Mouse (Mus musculus): ENCODE results near the gene Ttk. TPM values are rescaled to one million over a fixed set of nuclear protein-coding genes. Genes with fewer than 3 reads are reported as not detected.
A peak's percentile ranks its signal among the peaks of the same experiment; 100 is the strongest.

The Ttk gene
- under 1 TPM; 0.57 to 0.84 TPM for total RNA-seq (2021)

GRCm38 (mm10) chr9:83833811-83834747 is at the start of gene Ttk:
Gene Ttk, plus strand, starts transcription at chr9:83834689.
- intact Hi-C loops (cut with DNase I), result loop anchor here (1.0 kb wide), 1 partner anchor 29 kb away; no protein-coding TSS in a partner anchor
- peak; percentile 88 to 89 for DNase-seq (ENCODE audit: low spot score in 2 of 2)

- DNase-seq (ENCODE audit: low spot score in 2 of 2), result no peak
- intact Hi-C loops (cut with DNase I), result no loop called here
Measured at GRCm38 (mm10) chr9:83785501-83785900, 49.0 kb upstream of the Ttk start.

- intact Hi-C loops (cut with DNase I), result no loop called here
- DNase-seq (ENCODE audit: low spot score in 2 of 2), result no peak
Measured at GRCm38 (mm10) chr9:83789326-83789725, 45.2 kb upstream of the Ttk start.

GRCm38 (mm10) chr9:83796875-83797274 is 37.6 kb upstream of the Ttk start:
- intact Hi-C loops (cut with DNase I), result no loop called here
- no peak for DNase-seq (ENCODE audit: low spot score in 2 of 2)

- DNase-seq (ENCODE audit: low spot score in 2 of 2), result no peak
- intact Hi-C loops (cut with DNase I), result no loop called here
Measured at GRCm38 (mm10) chr9:83797898-83798297, 36.6 kb upstream of the Ttk start.

GRCm38 (mm10) chr9:83804341-83804740 is 30.1 kb upstream of the Ttk start:
- intact Hi-C loops (cut with DNase I), result no loop called here
- DNase-seq (ENCODE audit: low spot score in 2 of 2), result peak in 1 of 2 experiments; percentile 40

- intact Hi-C loops (cut with DNase I), result loop anchor here (1.0 kb wide), 1 partner anchor 29 kb away; the partner anchor contains the start of gene Ttk
- DNase-seq (ENCODE audit: low spot score in 2 of 2), result peak; percentile 49 to 51
Measured at GRCm38 (mm10) chr9:83805164-83805976, 29.1 kb upstream of the Ttk start.

GRCm38 (mm10) chr9:83805977-83806815 is 28.3 kb upstream of the Ttk start, which contains the start of gene Elovl4:
Gene Elovl4, minus strand, starts transcription at chr9:83806277.
- DNase-seq (ENCODE audit: low spot score in 2 of 2), result peak; percentile 89 to 96
- intact Hi-C loops (cut with DNase I), result loop anchor here (1.0 to 2.0 kb wide), 2 partner anchors 28 to 101 kb away; partner anchors contain the start of gene Ttk

GRCm38 (mm10) chr9:83807562-83807961 is 26.9 kb upstream of the Ttk start:
- DNase-seq (ENCODE audit: low spot score in 2 of 2), result no peak
- intact Hi-C loops (cut with DNase I), result loop anchor here (2.0 kb wide), 1 partner anchor 99 kb away; no protein-coding TSS in a partner anchor

GRCm38 (mm10) chr9:83819188-83819587 is 15.3 kb upstream of the Ttk start:
- intact Hi-C loops (cut with DNase I), result no loop called here
- DNase-seq (ENCODE audit: low spot score in 2 of 2), result no peak

GRCm38 (mm10) chr9:83820976-83821375 is 13.5 kb upstream of the Ttk start:
- no peak for DNase-seq (ENCODE audit: low spot score in 2 of 2)
- intact Hi-C loops (cut with DNase I), result no loop called here

- no peak for DNase-seq (ENCODE audit: low spot score in 2 of 2)
- intact Hi-C loops (cut with DNase I), result no loop called here
Measured at GRCm38 (mm10) chr9:83822925-83823324, 11.6 kb upstream of the Ttk start.

GRCm38 (mm10) chr9:83829896-83830295 is 4.6 kb upstream of the Ttk start:
- intact Hi-C loops (cut with DNase I), result no loop called here
- no peak for DNase-seq (ENCODE audit: low spot score in 2 of 2)

GRCm38 (mm10) chr9:83831152-83831551 is 3.3 kb upstream of the Ttk start:
- intact Hi-C loops (cut with DNase I), result no loop called here
- DNase-seq (ENCODE audit: low spot score in 2 of 2), result no peak

GRCm38 (mm10) chr9:83834748-83835313 is 342 bp downstream of the Ttk start:
- no peak for DNase-seq (ENCODE audit: low spot score in 2 of 2)
- intact Hi-C loops (cut with DNase I), result loop anchor here (1.0 kb wide), 1 partner anchor 30 kb away; no protein-coding TSS in a partner anchor

GRCm38 (mm10) chr9:83852464-83852863 is 18.0 kb downstream of the Ttk start:
- intact Hi-C loops (cut with DNase I), result no loop called here
- DNase-seq (ENCODE audit: low spot score in 2 of 2), result no peak

GRCm38 (mm10) chr9:83865165-83865564 is 30.7 kb downstream of the Ttk start:
- intact Hi-C loops (cut with DNase I), result no loop called here
- no peak for DNase-seq (ENCODE audit: low spot score in 2 of 2)

- intact Hi-C loops (cut with DNase I), result no loop called here
- DNase-seq (ENCODE audit: low spot score in 2 of 2), result no peak
Measured at GRCm38 (mm10) chr9:83882191-83882590, 47.7 kb downstream of the Ttk start.

- intact Hi-C loops (cut with DNase I), result no loop called here
Measured at GRCm38 (mm10) chr9:83886149-83886548, 51.7 kb downstream of the Ttk start.

More at GRCm38 (mm10) chr9:83886149-83886548, 51.7 kb downstream of the Ttk start:
- DNase-seq (ENCODE audit: low spot score in 2 of 2), result no peak
